Mouse (Mus musculus) kidney, adult 8-10 months (tissue): ENCODE data around the gene Clptm1l.

ENCODE experiments used
- DNase-seq, 2 experiments: peaks; one replicate each; pipeline ENCODE4 v3.0.0; 2022

Clptm1l gene

GRCm38 (mm10) chr13:73660163-73660695, 56.4 kb downstream of the Clptm1l start:
- DNase-seq, result no peak
